ENCODE assay signal across 23 mouse cellular contexts in the genomic region with DNA sequence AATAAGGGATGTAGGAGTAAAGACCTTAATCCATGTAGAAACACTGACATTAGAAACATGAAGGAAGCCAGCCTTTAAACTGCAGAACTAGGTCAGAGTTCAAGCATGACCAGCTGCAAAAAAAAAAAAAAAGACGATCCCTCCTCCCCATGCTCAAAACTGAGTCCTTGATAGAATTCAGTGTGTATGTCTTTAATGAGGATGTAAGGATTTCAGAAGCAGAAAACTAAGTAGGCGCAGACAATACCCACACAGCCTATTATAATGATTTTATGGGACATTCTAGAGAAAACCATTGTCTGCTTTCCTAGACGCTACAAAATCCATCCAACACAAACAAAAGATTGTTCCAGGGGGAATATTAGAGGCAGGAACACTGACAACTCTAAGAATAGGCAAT.
A peak's percentile ranks its signal among the peaks of the same experiment; 100 is the strongest.
DNase-seq lines count a peak whose midpoint lies in the region; ATAC-seq lines count a peak whose summit lies in the region.
"Had no signal": no experiment of that assay in that cellular context is flagged by ENCODE, and none has a peak within 500 bp of the region (broad histone marks: within the 10 kb centered on the region; RNA-seq: fewer than 3 reads in every experiment).

No protein-coding gene starts in this region.

- WGBS in hindbrain, embryonic 11.5 days = 39% methylated on average over 3 of the region's 3 CpGs
- WGBS in hindbrain, embryonic 10.5 days = 43% methylated on average over 3 of the region's 3 CpGs
- WGBS in neural tube, embryonic 13.5 days = 13% methylated on average over 3 of the region's 3 CpGs
- WGBS in midbrain, embryonic 15.5 days = 16% methylated on average over 3 of the region's 3 CpGs

- H3K27me3 ChIP-seq in hindbrain, embryonic 11.5 days (ENCODE audit: control insufficient read depth, insufficient read depth, low read length) = no peaks in the 10 kb centered on the region
- H3K27me3 ChIP-seq in hindbrain, embryonic 10.5 days (ENCODE audit: insufficient read depth, poor library complexity, severe bottlenecking) = no peaks in the 10 kb centered on the region
- H3K27me3 ChIP-seq in neural tube, embryonic 13.5 days = no peaks in the 10 kb centered on the region
- no peaks in the 10 kb centered on the region for H3K27me3 ChIP-seq in midbrain, embryonic 15.5 days (replicated peaks)
- H3K27me3 ChIP-seq: embryonic facial prominence, embryonic 15.5 days; limb, embryonic 13.5 days; liver, embryonic 12.5 days; stomach, embryonic 15.5 days had no signal

- no peak overlapping the region for H3K9ac ChIP-seq in hindbrain, embryonic 11.5 days (ENCODE audit: low read depth, low read length)
- H3K9ac ChIP-seq in neural tube, embryonic 13.5 days = no peak overlapping the region
- H3K9ac ChIP-seq in midbrain, embryonic 15.5 days = no peak overlapping the region
- H3K9ac ChIP-seq: embryonic facial prominence, embryonic 15.5 days; limb, embryonic 13.5 days; liver, embryonic 12.5 days; stomach, embryonic 15.5 days had no signal

- no peak for ATAC-seq in hindbrain, embryonic 11.5 days (ENCODE audit: low FRiP score)
- no peak for ATAC-seq in neural tube, embryonic 13.5 days (ENCODE audit: low read depth)
- no peak for ATAC-seq in midbrain, embryonic 15.5 days (replicated peaks)
- ATAC-seq: CD4-positive, CD25-positive, alpha-beta regulatory T cell, adult 4 months; liver, embryonic 12.5 days had no signal

- no peaks in the 10 kb centered on the region for H3K4me1 ChIP-seq in hindbrain, embryonic 11.5 days (replicated peaks; ENCODE audit: control insufficient read depth, insufficient read depth, low read length)
- peaks cover 17% of the 10 kb centered on the region for H3K4me1 ChIP-seq in hindbrain, embryonic 10.5 days (replicated peaks)
- H3K4me1 ChIP-seq in neural tube, embryonic 13.5 days (replicated peaks) = peaks cover 17% of the 10 kb centered on the region
- H3K4me1 ChIP-seq in midbrain, embryonic 15.5 days = peaks cover 6% of the 10 kb centered on the region
- H3K4me1 ChIP-seq: embryonic facial prominence, embryonic 15.5 days; liver, embryonic 12.5 days; stomach, embryonic 15.5 days had no signal

- no peak overlapping the region for H3K4me3 ChIP-seq in hindbrain, embryonic 11.5 days (ENCODE audit: low read depth, low read length)
- no peak overlapping the region for H3K4me3 ChIP-seq in hindbrain, embryonic 10.5 days
- H3K4me3 ChIP-seq in neural tube, embryonic 13.5 days = no peak overlapping the region
- no peak overlapping the region for H3K4me3 ChIP-seq in midbrain, embryonic 15.5 days
- H3K4me3 ChIP-seq: embryonic facial prominence, embryonic 15.5 days; limb, embryonic 13.5 days; liver, embryonic 12.5 days; stomach, embryonic 15.5 days had no signal

- peak; percentile 4 for DNase-seq in hindbrain, embryonic 11.5 days (ENCODE audit: low spot score)
- DNase-seq in hindbrain, embryonic 10.5 days (ENCODE audit: low spot score) = no peak
- no peak for DNase-seq in neural tube, embryonic 10.5 days (ENCODE audit: extremely low spot score, low spot score)
- no peak for DNase-seq in Muller cell, postnatal 12 days (ENCODE audit: inconsistent ontology term)
- no peak for DNase-seq in ovary, postnatal 36 days (ENCODE audit: low spot score)
- no peak for DNase-seq in layer of hippocampus, postnatal 36 days
- DNase-seq: adrenal gland, postnatal 36 days; cerebellum, adult 9-10 months; gastrocnemius, postnatal 36 days; heart, postnatal 36 days; kidney, adult 2 months; kidney, postnatal 10 days; lung, adult 18-20 months; lung, postnatal 10 days; thymus, adult 18-20 months; thymus, postnatal 36 days had no signal

- no peak overlapping the region for H3K4me2 ChIP-seq in hindbrain, embryonic 11.5 days (replicated peaks; ENCODE audit: low read depth, low read length)
- no peak overlapping the region for H3K4me2 ChIP-seq in neural tube, embryonic 13.5 days
- no peak overlapping the region for H3K4me2 ChIP-seq in midbrain, embryonic 15.5 days
- H3K4me2 ChIP-seq: embryonic facial prominence, embryonic 15.5 days; limb, embryonic 13.5 days; liver, embryonic 12.5 days; stomach, embryonic 15.5 days had no signal

- no peaks in the 10 kb centered on the region for H3K9me3 ChIP-seq in hindbrain, embryonic 11.5 days (ENCODE audit: control insufficient read depth, low read length)
- no peaks in the 10 kb centered on the region for H3K9me3 ChIP-seq in hindbrain, embryonic 10.5 days
- no peaks in the 10 kb centered on the region for H3K9me3 ChIP-seq in neural tube, embryonic 13.5 days
- no peaks in the 10 kb centered on the region for H3K9me3 ChIP-seq in midbrain, embryonic 15.5 days
- H3K9me3 ChIP-seq: embryonic facial prominence, embryonic 15.5 days; limb, embryonic 13.5 days; liver, embryonic 12.5 days; stomach, embryonic 15.5 days had no signal

- H3K27ac ChIP-seq in hindbrain, embryonic 11.5 days (ENCODE audit: low read depth, low read length) = no peak overlapping the region
- H3K27ac ChIP-seq in hindbrain, embryonic 10.5 days = no peak overlapping the region
- peak overlapping the region; percentile 83 for H3K27ac ChIP-seq in neural tube, embryonic 13.5 days (replicated peaks)
- 0 out of 2 replicates have a peak overlapping the region, but pooled peaks have one; percentile 11 for H3K27ac ChIP-seq in midbrain, embryonic 15.5 days
- H3K27ac ChIP-seq: embryonic facial prominence, embryonic 15.5 days; limb, embryonic 13.5 days; liver, embryonic 12.5 days; stomach, embryonic 15.5 days had no signal

- H3K36me3 ChIP-seq in hindbrain, embryonic 11.5 days (ENCODE audit: control insufficient read depth, insufficient read depth, low read length) = no peaks in the 10 kb centered on the region
- no peaks in the 10 kb centered on the region for H3K36me3 ChIP-seq in hindbrain, embryonic 10.5 days
- no peaks in the 10 kb centered on the region for H3K36me3 ChIP-seq in neural tube, embryonic 13.5 days
- H3K36me3 ChIP-seq in midbrain, embryonic 15.5 days (replicated peaks) = no peaks in the 10 kb centered on the region
- H3K36me3 ChIP-seq: embryonic facial prominence, embryonic 15.5 days; limb, embryonic 13.5 days; liver, embryonic 12.5 days; stomach, embryonic 15.5 days had no signal

Comparison
In these comparisons a context has a peak if more than half of its experiments do, and no peak if none do; other contexts are left out.
1. H3K27ac ChIP-seq: peak in neural tube, embryonic 13.5 days (single experiment) and midbrain, embryonic 15.5 days (single experiment); none in hindbrain, embryonic 11.5 days (single experiment) and hindbrain, embryonic 10.5 days (single experiment).